Mouse (Mus musculus) adrenal gland (tissue): ENCODE results near the gene Stoml2.
"Not testable (repeated sequence)": the region's sequence is repeated elsewhere in the genome, so short reads cannot be mapped to it uniquely, and the experiment has no call there.

Experiments used
- intact Hi-C: fragments of 180-260 bp; cut with DNase I; formaldehyde crosslinking; loops from one replicate; pipeline ENCODE4 v1.15.1; 2025

Stoml2 gene

DNA sequence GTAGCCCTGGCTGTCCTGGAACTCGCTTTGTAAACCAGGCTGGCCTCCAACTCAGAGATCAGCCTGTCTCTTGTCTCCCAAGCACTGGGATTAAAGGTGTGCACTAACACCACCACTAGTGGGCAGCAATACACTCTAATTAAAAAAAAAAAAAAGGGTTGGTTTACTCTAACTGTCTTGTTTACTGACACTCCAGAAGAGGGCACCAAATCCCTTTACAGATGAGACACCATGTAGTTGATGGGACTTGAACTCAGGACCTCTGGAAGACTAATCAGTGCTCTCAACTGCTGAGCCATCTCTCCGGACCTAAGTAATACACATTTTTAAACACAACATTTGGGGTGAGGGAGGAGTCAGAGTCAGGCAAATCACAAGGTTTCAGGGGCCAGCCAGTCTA is 25.7 kb downstream of the Stoml2 start:
- intact Hi-C loops = loop anchor here (2.0 kb wide), 1 partner anchor 19 kb away; the partner anchor contains the start of gene Pigo

DNA sequence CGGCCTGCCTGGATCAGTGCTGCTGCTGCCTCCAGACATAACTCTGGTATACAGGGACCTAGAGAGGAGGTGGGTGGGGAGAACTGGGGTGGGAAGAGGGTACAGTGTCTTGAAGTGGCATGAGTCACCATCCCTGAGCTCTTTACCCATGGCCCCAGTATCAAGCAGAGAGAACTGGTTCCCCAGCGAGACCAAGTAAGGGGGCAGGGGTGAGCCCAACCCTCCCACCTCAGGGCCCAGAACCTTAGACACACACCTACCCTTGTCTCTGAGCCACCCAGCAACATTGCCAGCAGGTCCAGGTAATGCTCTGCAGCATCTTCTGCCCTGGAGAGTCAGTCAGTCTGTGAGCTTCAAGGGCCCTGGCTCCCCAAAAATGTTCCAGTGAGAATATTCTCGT is 26.6 kb downstream of the Stoml2 start:
- intact Hi-C loops = no loop called here

DNA sequence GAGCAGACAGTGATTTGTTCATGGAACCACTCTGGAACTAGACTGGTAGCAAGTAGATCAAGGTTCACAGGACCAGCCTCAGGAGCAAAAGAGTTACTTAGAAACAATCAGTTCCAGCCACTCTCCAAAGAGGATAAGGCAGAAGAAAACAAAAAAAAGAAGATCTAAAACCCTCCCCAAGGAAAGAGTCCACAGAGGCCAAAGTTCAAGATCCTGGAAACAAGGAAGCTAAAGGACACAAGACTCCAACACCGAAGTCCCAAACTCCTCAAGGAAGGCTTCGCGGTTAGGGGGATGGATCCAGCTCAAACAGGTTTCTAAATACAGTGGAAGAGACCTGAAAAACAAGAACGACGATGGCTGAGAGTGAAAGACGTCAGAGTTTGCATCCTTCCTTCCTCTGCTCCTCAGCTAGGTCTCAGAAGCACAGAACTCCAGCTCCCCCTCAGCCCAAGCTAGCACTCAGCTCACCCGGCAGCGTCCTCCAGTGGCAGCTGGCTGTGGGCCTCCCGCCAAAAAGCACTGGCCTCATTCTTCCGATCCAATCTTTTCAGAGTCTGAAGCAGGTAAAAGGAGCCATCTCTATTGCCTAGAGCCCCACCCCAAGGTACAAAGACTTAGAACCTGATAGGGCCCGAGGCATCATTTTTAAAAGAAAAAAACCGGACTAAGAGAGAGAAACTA is 28.6 kb downstream of the Stoml2 start:
- intact Hi-C loops = no loop called here

DNA sequence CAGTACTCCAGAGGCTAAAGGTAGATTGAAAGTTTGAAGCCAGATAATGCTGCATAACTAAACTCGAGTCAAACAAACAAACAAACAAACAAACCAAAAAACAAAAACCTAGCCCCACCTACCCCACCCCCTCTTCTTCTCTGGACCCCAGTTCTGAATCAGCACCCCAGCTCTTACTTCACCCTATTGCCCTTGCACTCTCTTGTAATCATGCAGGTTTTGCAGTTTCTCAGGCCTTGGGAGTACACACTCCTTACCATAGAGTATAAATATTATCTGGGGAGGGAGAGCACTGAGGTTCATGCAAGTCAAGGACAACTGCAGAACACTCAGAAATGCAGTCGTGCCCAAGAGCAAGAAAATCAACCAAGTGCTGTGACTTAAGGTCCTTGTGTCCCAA is 30.2 kb downstream of the Stoml2 start:
- intact Hi-C loops = no loop called here

- intact Hi-C loops = not testable (repeated sequence)
These were observed 31.1 kb downstream of the Stoml2 start, which contains the start of gene Vcp for GRCm38 (mm10) chr4:43000141-43000986. Vcp (minus strand) TSS chr4:43000507.

- intact Hi-C loops = no loop called here
These were observed 31.9 kb downstream of the Stoml2 start for GRCm38 (mm10) chr4:42999451-43000140.

- intact Hi-C loops = no loop called here
These were observed 33.5 kb downstream of the Stoml2 start for GRCm38 (mm10) chr4:42998022-42998421.

DNA sequence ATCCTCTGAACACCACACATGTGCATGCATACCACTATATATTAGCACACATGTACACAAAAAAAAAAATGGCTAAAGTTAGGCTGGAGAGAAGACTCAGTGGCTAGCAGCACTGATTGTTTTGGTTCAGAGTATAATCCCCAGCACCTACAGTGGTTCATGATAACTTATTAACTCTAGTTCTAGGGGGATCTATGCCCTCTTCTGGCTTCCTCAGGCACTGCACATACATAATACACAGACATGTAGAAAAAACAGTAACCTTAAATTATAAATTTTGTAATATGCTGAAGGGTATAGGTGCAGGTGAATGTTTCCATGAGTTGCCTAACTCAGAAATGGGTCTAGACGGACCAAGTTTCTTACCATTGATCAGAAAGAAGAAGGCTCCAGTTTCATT is 43.2 kb downstream of the Stoml2 start:
- intact Hi-C loops = no loop called here

DNA sequence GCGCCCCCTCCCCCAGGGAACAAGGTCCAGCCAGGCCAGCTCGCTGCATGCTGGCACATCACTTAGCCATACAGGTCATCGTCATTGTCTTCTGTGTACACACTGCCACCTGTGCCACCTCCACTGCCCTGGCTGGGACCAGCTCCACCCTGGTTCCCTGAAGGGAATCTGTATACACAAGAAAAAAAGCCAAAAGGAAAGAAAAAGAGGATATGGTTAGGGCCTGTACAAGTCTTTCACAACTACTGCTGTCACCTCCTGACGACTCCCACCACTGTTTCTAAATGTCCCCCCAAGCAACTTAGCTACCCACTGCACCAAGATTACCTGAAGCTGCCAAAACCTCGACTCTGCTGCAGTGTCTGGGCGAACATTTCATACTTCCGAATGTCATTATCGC is 51.0 kb downstream of the Stoml2 start:
- intact Hi-C loops = not testable (repeated sequence)

DNA sequence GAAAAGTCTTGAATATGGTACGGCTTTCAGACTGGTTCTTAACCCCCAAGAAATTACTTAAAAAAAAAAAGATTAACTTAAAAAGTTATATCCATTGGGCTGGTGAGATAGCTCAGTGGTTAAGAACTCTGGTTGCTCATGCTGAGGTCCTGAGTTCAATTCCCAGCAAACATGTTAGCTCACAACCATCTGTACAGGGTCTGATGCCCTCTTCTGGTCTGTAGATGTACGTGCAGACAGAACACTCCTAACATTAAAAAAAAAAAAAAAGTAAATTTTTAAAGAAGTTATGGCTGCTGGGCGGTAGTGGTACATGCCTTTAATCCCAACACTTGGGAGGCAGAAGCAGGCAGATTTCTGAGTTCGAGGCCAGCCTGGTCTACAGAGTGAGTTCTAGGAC is 53.4 kb downstream of the Stoml2 start:
- intact Hi-C loops = no loop called here
